Mouse (Mus musculus) heart, embryonic 14.5 days (tissue): Measurements from ENCODE around the gene Nsun2. TPM values are rescaled to one million over a fixed set of nuclear protein-coding genes. Genes with fewer than 3 reads are reported as not detected.
"Not testable (repeated sequence)": the region's sequence is repeated elsewhere in the genome, so short reads cannot be mapped to it uniquely, and the experiment has no call there.

Source experiments
- ATAC-seq: fragments of 200-750 bp; cut with Nextera tagmentation; 2 replicates; pipeline ENCODE4 v1.8.0; 2017; ENCODE audit warnings: low read depth, moderate TSS enrichment; ENCODE audit not compliant: insufficient number of reproducible peaks, insufficient read depth, low FRiP score
- H3K27ac ChIP-seq, 2 experiments: fragments of 200-500 bp in 1 of 2; fragments of 300-500 bp in 1 of 2; sonication (generic) in 1 of 2; replicated peaks in 1 of 2; 2 replicates each; pipeline ENCODE4 v1.5.1; 2012 to 2014; ENCODE audit warnings: low read depth in 2 of 2, low read length in 2 of 2, control low read depth in 1 of 2, mild to moderate bottlenecking in 1 of 2, mixed read lengths in 1 of 2; ENCODE audit not compliant: control insufficient read depth in 1 of 2, insufficient read depth in 1 of 2
- H3K27me3 ChIP-seq: fragments of 300-500 bp; sonication (generic); 2 replicates; pipeline ENCODE4 v1.6.1; 2014; ENCODE audit warnings: mild to moderate bottlenecking, low read length, control low read depth; ENCODE audit not compliant: control insufficient read depth, insufficient read depth
- H3K36me3 ChIP-seq: fragments of 300-500 bp; sonication (generic); 2 replicates; pipeline ENCODE4 v1.6.1; 2014; ENCODE audit warnings: mild to moderate bottlenecking, control low read depth, low read length, mixed read lengths; ENCODE audit not compliant: control insufficient read depth, insufficient read depth
- H3K4me1 ChIP-seq, 2 experiments: fragments of 200-500 bp in 1 of 2; fragments of 300-500 bp in 1 of 2; sonication (generic) in 1 of 2; 2 replicates each; pipeline ENCODE4 v1.6.1; 2012 to 2014; ENCODE audit warnings: low read length in 2 of 2, control low read depth in 1 of 2, mixed read lengths in 1 of 2; ENCODE audit not compliant: control insufficient read depth in 2 of 2, insufficient read depth in 2 of 2
- H3K4me2 ChIP-seq: fragments of 300-500 bp; sonication (generic); 2 replicates; pipeline ENCODE4 v1.6.1; 2014; ENCODE audit warnings: mild to moderate bottlenecking, low read length
- H3K4me3 ChIP-seq, 2 experiments: fragments of 200-500 bp in 1 of 2; fragments of 300-500 bp in 1 of 2; sonication (generic) in 1 of 2; 2 replicates each; pipeline ENCODE4 v1.5.1; 2012 to 2014; ENCODE audit warnings: low read length in 2 of 2, mild to moderate bottlenecking in 2 of 2, control low read depth in 1 of 2, low read depth in 1 of 2, moderate library complexity in 1 of 2; ENCODE audit not compliant: control insufficient read depth in 1 of 2, insufficient read depth in 1 of 2
- H3K9ac ChIP-seq: fragments of 300-500 bp; sonication (generic); 2 replicates; pipeline ENCODE4 v1.6.1; 2014; ENCODE audit warnings: mild to moderate bottlenecking, low read length
- H3K9me3 ChIP-seq: fragments of 300-500 bp; sonication (generic); 2 replicates; pipeline ENCODE4 v1.6.1; 2016; ENCODE audit warnings: low read length, control low read depth; ENCODE audit not compliant: control insufficient read depth
- WGBS: fragments of 180-500 bp; shearing (Covaris S2); extraction: QIAGEN DNeasy Blood & Tissue Kit; methylation state at CpG from one replicate; pipeline ENCODE4 v1.1.7; 2014; 5-methylcytosine and 5-hydroxymethylcytosine counted together
- polyA plus RNA-seq: library from polyadenylated mRNA; unstranded; fragments of >200 nt; fragmentation: Nextera tagmentation; extraction: Ambion mirVana; gene quantifications from 2 replicates; pipeline ENCODE4 v1.2.1, GENCODE M21; 2014

Gene Nsun2
- polyA plus RNA-seq, 1 experiment from 2014 or later, result 64.2 TPM

DNA sequence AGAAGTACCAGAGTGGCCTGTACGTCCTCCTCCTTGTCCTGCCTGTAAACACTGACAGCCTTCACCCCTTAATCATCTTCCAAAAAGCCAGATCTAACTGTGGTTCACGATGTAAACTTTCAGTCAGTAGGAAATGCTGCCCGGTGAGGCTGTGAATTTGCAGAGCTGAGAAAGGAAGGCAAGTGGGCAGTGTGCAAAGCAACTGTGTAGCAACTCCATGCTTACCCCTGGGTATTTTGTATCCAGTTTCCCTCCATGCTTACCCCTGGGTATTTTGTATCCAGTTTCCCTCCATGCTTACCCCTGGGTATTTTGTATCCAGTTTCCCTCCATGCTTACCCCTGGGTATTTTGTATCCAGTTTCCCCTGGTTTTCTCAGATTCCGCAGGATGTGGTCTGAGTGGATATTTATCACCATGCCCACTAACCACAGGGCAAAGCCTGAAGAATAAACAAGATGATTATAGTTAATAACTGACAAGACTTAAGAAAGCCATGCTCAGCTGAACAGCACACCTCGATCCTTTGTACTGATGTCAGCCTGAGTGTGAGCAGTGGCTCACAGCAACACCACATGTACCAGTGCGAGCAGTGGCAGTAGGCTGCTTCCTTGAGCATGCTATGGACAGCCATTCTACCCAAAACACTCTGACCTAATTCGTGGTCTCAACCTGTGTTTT is 61.2 kb downstream of the Nsun2 start:
- no peak overlapping the region for H3K4me3 ChIP-seq
- WGBS, result 80% methylated on average over 7 of the region's 7 CpGs
- H3K36me3 ChIP-seq, result no peaks in the 10 kb centered on the region
- no peaks in the 10 kb centered on the region for H3K4me1 ChIP-seq
- ATAC-seq, result no peak
- no peak overlapping the region for H3K27ac ChIP-seq
- no peaks in the 10 kb centered on the region for H3K9me3 ChIP-seq
- H3K9ac ChIP-seq, result no peak overlapping the region
- no peaks in the 10 kb centered on the region for H3K27me3 ChIP-seq
- no peak overlapping the region for H3K4me2 ChIP-seq

DNA sequence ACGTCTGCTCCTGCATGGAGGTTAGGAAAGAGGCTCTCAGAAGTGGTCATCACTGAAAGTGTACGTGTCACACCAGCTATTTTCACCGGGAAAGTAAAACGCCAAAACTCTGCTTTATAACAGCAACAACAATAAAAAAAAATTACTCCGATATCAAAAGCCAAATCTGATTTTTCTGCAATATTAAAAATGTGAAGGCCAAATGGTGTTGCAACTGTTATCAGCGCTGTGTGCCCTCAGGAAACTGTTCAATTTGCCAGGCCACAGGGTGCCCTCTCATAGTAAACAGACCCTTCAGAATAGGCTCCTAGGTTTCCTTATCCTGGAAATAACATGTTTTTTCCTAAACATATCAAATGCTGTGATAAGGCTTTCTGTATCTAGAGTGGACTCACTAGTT is 62.4 kb downstream of the Nsun2 start:
- 86% methylated on average over 6 of the region's 6 CpGs for WGBS
- H3K4me3 ChIP-seq, result no peak overlapping the region
- H3K4me1 ChIP-seq, result no peaks in the 10 kb centered on the region
- no peaks in the 10 kb centered on the region for H3K9me3 ChIP-seq
- H3K27ac ChIP-seq, result no peak overlapping the region
- H3K4me2 ChIP-seq, result no peak overlapping the region
- no peak overlapping the region for H3K9ac ChIP-seq
- H3K27me3 ChIP-seq, result no peaks in the 10 kb centered on the region
- no peak for ATAC-seq
- no peaks in the 10 kb centered on the region for H3K36me3 ChIP-seq

DNA sequence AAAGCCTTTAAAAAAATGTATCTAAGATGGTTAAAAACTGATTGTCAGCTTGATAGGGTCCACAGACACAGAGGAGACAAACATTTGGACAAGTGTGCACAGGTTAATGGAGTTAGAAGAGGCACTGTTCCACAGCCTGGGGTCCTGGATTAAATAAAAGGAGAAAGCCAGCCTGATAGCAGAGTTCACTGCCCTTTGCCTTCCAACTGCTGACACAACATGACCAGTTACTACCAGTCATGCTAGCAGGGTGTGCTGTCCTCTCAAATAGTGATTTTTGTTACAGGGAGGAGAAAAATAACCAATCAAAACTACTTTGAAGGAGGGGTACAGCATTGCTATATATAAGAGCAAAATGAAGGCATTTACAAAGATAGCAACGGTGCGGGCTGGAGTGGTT is 63.0 kb downstream of the Nsun2 start:
- Histone ChIP-seq H3K27me3 (no peaks in the 10 kb centered on the region), H3K4me3 (no peak overlapping the region), H3K27ac (no peak overlapping the region), H3K4me2 (no peak overlapping the region), H3K4me1 (no peaks in the 10 kb centered on the region), H3K36me3 (no peaks in the 10 kb centered on the region), H3K9me3 (no peaks in the 10 kb centered on the region), H3K9ac (no peak overlapping the region)
- no peak for ATAC-seq
- 87% methylated on average over 2 of the region's 2 CpGs for WGBS

DNA sequence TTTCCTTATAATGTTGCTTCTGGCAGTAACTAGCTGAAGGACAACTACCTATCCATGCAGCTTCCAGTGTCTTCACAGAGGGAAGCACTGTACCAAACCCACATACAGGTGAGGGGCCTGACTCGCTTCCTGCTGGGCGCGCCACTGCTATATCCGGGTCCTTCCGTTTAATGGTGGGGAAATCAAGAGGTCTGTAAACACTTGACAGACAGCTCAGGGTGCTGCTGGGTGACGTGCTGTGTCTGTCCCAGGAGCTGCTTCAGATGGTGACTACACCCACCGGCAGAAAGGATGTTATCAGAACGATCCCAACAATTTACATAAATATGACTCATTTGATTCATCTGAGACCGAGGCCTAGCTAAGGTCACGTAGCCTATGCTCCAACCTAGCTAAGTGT is 65.3 kb downstream of the Nsun2 start:
- Histone ChIP-seq H3K4me3 (no peak overlapping the region), H3K9ac (no peak overlapping the region), H3K4me1 (no peaks in the 10 kb centered on the region), H3K4me2 (no peak overlapping the region), H3K27me3 (no peaks in the 10 kb centered on the region), H3K27ac (no peak overlapping the region), H3K36me3 (no peaks in the 10 kb centered on the region), H3K9me3 (no peaks in the 10 kb centered on the region)
- WGBS, result 84% methylated on average over 10 of the region's 10 CpGs
- no peak for ATAC-seq

DNA sequence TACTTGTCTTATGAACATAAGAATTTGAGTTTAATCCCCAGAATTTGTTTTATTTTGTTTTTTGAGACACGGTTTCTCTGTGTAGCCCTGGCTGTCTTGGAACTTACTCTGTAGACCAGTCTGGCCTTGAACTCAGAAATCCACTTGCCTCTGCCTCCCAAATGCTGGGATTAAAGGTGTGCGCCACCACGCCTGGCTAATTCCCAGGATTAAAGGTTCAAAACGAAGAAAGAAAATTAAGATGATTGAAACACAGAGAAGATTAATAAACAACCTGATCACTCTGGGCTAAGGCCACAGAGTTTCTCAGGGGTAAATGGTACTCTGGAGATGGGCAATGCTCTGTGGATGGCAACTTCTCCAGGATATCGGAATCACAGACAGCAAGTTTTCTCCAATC is 67.3 kb downstream of the Nsun2 start:
- H3K4me2 ChIP-seq, ATAC-seq, H3K4me1 ChIP-seq, H3K9ac ChIP-seq, H3K4me3 ChIP-seq, H3K9me3 ChIP-seq, H3K27me3 ChIP-seq, H3K36me3 ChIP-seq, H3K27ac ChIP-seq: not testable (repeated sequence)
- WGBS, result 88% methylated on average over 5 of the region's 5 CpGs

DNA sequence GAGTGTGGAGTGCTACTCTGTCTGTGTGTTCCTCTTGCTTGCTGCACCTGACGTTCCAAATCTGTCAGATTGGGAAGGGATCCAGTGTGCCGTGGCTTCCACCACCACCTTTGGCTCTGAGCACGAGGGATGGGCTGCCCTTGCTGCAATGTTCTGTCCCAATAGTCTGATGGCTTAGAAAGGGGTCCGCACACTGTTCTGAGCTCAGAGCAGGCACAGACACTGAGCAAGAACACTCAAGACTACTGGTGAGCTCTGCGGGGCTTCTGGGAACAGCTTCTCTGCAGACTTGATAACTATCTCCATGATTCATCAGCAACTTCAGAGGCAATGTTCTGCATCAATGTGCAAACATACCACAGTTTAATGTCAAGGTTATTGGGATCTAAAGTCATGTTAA is 67.8 kb downstream of the Nsun2 start:
- ATAC-seq, result no peak
- no peaks in the 10 kb centered on the region for H3K4me1 ChIP-seq
- 77% methylated on average over 5 of the region's 5 CpGs for WGBS
- H3K36me3 ChIP-seq, result no peaks in the 10 kb centered on the region
- H3K9ac ChIP-seq, result no peak overlapping the region
- H3K9me3 ChIP-seq, result no peaks in the 10 kb centered on the region
- no peak overlapping the region for H3K4me3 ChIP-seq
- H3K27me3 ChIP-seq, result no peaks in the 10 kb centered on the region
- no peak overlapping the region for H3K27ac ChIP-seq
- H3K4me2 ChIP-seq, result no peak overlapping the region

DNA sequence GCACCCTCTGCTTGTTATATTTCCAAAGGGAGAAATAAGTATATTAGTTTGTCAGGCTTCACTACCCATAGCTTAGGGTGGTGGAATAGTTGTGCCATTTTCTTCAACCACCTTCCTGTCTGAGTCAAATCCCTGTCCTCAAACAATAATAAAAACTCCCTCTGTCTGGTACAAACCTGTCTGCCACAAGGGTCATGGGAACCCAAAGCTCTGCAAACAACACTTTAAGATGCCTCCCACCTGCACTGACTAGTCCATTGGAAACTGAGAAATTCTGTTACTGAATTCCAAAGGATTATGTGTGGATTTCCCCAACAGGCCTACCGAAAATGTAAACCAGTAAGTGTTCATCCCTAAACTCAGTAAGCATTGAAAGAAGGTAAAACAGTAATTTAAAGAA is 71.1 kb downstream of the Nsun2 start:
- no peak overlapping the region for H3K4me3 ChIP-seq
- H3K27me3 ChIP-seq, result peaks cover 3% of the 10 kb centered on the region; the same call in 1 of the 2 replicates
- H3K36me3 ChIP-seq, result no peaks in the 10 kb centered on the region
- H3K27ac ChIP-seq, result no peak overlapping the region
- no peaks in the 10 kb centered on the region for H3K4me1 ChIP-seq
- no peak for ATAC-seq
- H3K9ac ChIP-seq, result no peak overlapping the region
- WGBS, result 83% methylated on average over 1 of the region's 1 CpGs
- H3K9me3 ChIP-seq, result no peaks in the 10 kb centered on the region
- no peak overlapping the region for H3K4me2 ChIP-seq

DNA sequence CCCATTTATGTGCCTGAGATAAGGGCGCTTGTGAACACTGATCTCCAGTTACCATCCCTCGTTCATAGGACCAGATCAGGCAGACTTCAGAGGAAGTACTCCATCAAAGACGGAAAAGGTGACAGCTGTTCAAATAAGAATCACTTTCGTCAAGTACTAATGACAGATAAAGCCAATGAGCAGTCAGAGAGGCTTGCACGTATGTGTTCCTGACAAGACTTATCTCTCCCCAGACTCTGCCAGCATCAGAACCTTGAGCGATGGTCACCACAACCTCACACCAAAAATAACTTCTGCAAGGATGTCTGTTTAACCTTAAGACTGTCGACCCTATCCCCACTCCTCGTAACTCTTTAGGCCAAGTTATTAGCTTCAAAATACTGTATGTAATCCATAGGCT is 75.2 kb downstream of the Nsun2 start:
- peaks cover 8% of the 10 kb centered on the region for H3K36me3 ChIP-seq
- ATAC-seq, result no peak
- WGBS, result 13% methylated on average over 8 of the region's 8 CpGs
- no peak overlapping the region for H3K9ac ChIP-seq
- no peak overlapping the region for H3K4me3 ChIP-seq
- no peak overlapping the region for H3K4me2 ChIP-seq
- H3K27ac ChIP-seq, result no peak overlapping the region
- H3K4me1 ChIP-seq, result peaks cover 0 to 5% of the 10 kb centered on the region in 2 experiments; a peak in 1 of 4 replicates
- no peaks in the 10 kb centered on the region for H3K9me3 ChIP-seq
- peaks cover 4% of the 10 kb centered on the region; the same call in 1 of the 2 replicates for H3K27me3 ChIP-seq
